Mouse (Mus musculus) lung, postnatal 0 days (tissue): ENCODE data around the gene Hspa12a. TPM values are rescaled to one million over a fixed set of nuclear protein-coding genes. Genes with fewer than 3 reads are reported as not detected.
A peak's percentile ranks its signal among the peaks of the same experiment; 100 is the strongest.

Experiments
- ATAC-seq: fragments of 200-750 bp; cut with Nextera tagmentation; 2 replicates; pipeline ENCODE4 v1.8.0; 2017; ENCODE audit warnings: moderate library complexity
- DNase-seq: peaks from one replicate; pipeline ENCODE4 v3.0.0-alpha.2; 2016; ENCODE audit warnings: low spot score
- H3K27ac ChIP-seq: fragments of 300-500 bp; sonication (generic); 2 replicates; pipeline ENCODE4 v1.5.1; 2014; ENCODE audit warnings: antibody characterized with exemption, mild to moderate bottlenecking, low read length, mixed read lengths
- H3K27me3 ChIP-seq: fragments of 300-500 bp; sonication (generic); replicated peaks from 2 replicates; pipeline ENCODE4 v1.6.1; 2014; ENCODE audit warnings: low read length, mixed read lengths; ENCODE audit not compliant: insufficient read depth
- H3K36me3 ChIP-seq: fragments of 300-500 bp; sonication (generic); 2 replicates; pipeline ENCODE4 v1.6.1; 2014; ENCODE audit warnings: low read length, mixed read lengths; ENCODE audit not compliant: insufficient read depth
- H3K4me1 ChIP-seq: fragments of 300-500 bp; sonication (generic); 2 replicates; pipeline ENCODE4 v1.6.1; 2014; ENCODE audit warnings: antibody characterized with exemption, low read depth, low read length, mixed read lengths; ENCODE audit not compliant: insufficient read depth
- H3K4me2 ChIP-seq: fragments of 300-500 bp; sonication (generic); replicated peaks from 2 replicates; pipeline ENCODE4 v1.6.1; 2014; ENCODE audit warnings: low read depth, mild to moderate bottlenecking, low read length, moderate library complexity, mixed read lengths
- H3K4me3 ChIP-seq: fragments of 300-500 bp; sonication (generic); 2 replicates; pipeline ENCODE4 v1.5.1; 2014; ENCODE audit warnings: low read depth, low read length
- H3K9ac ChIP-seq: fragments of 300-500 bp; sonication (generic); replicated peaks from 2 replicates; pipeline ENCODE4 v1.6.1; 2014; ENCODE audit warnings: low read depth, mild to moderate bottlenecking
- H3K9me3 ChIP-seq: fragments of 300-500 bp; sonication (generic); 2 replicates; pipeline ENCODE4 v1.6.1; 2016; ENCODE audit warnings: low read length, mixed read lengths
- CTCF ChIP-seq: IDR thresholded peaks from 2 replicates; pipeline ENCODE4 v1.5.1; 2016; ENCODE audit warnings: antibody characterized with exemption, mild to moderate bottlenecking
- EP300 ChIP-seq: IDR thresholded peaks from 2 replicates; pipeline ENCODE4 v1.6.1; 2016; ENCODE audit warnings: antibody characterized with exemption, mild to moderate bottlenecking, control low read depth
- WGBS: fragments of 180-500 bp; shearing (Covaris S2); extraction: QIAGEN DNeasy Blood & Tissue Kit; methylation state at CpG from one replicate; pipeline ENCODE4 v1.1.7; 2014; 5-methylcytosine and 5-hydroxymethylcytosine counted together
- polyA plus RNA-seq: library from polyadenylated mRNA; unstranded; fragments of >200 nt; fragmentation: Nextera tagmentation; extraction: Ambion mirVana; gene quantifications from 2 replicates; pipeline ENCODE4 v1.2.1, GENCODE M21; 2015

The Hspa12a gene
- polyA plus RNA-seq = 3.3 and 3.9 TPM in 2 replicates

GRCm38 (mm10) chr19:58942841-58943828 is at the start of gene Hspa12a, which contains the start of gene Eno4:
Gene Hspa12a (minus strand): TSS chr19:58943654.
Gene Eno4 (plus strand): TSS chr19:58943425.
- H3K27ac ChIP-seq = no peak within 1 kb of the TSS
- H3K36me3 ChIP-seq = no peaks in the 10 kb centered on the region
- no peak for TF ChIP-seq CTCF
- no peak for TF ChIP-seq EP300
- H3K4me1 ChIP-seq = no peaks in the 10 kb centered on the region
- no peaks in the 10 kb centered on the region for H3K9me3 ChIP-seq
- peak within 1 kb of the TSS; percentile 70 for H3K9ac ChIP-seq
- peak; percentile 98 for ATAC-seq
- peak within 1 kb of the TSS; percentile 55 for H3K4me3 ChIP-seq
- H3K4me2 ChIP-seq = peak within 1 kb of the TSS; percentile 79
- peak; percentile 96 for DNase-seq
- WGBS = 1% methylated on average over 63 of the region's 65 CpGs
- H3K27me3 ChIP-seq = no peaks in the 10 kb centered on the region

GRCm38 (mm10) chr19:58981571-58981970 is 38.1 kb upstream of the Hspa12a start:
- Histone ChIP-seq H3K27ac (no peak overlapping the region), H3K9me3 (no peaks in the 10 kb centered on the region), H3K4me1 (no peaks in the 10 kb centered on the region), H3K4me2 (no peak overlapping the region), H3K4me3 (no peak overlapping the region), H3K27me3 (no peaks in the 10 kb centered on the region), H3K36me3 (no peaks in the 10 kb centered on the region), H3K9ac (no peak overlapping the region)
- WGBS = 49% methylated on average over 9 of the region's 9 CpGs
- TF ChIP-seq EP300 = no peak
- ATAC-seq (no peak), DNase-seq (no peak)

GRCm38 (mm10) chr19:58980056-58980440 is 36.6 kb upstream of the Hspa12a start:
- ATAC-seq (no peak), DNase-seq (no peak)
- H3K27ac ChIP-seq = no peak overlapping the region
- no peaks in the 10 kb centered on the region for H3K36me3 ChIP-seq
- H3K4me2 ChIP-seq = no peak overlapping the region; the same call in 1 of the 2 replicates
- 0 out of 2 replicates have a peak overlapping the region, but pooled peaks have one; percentile 4 for H3K4me3 ChIP-seq
- H3K9me3 ChIP-seq = no peaks in the 10 kb centered on the region
- no peaks in the 10 kb centered on the region for H3K27me3 ChIP-seq
- no peaks in the 10 kb centered on the region for H3K4me1 ChIP-seq
- no peak for TF ChIP-seq EP300
- TF ChIP-seq CTCF = no peak
- WGBS = 67% methylated on average over 5 of the region's 5 CpGs
- H3K9ac ChIP-seq = no peak overlapping the region

- Histone ChIP-seq H3K9ac (no peak overlapping the region), H3K27ac (no peak overlapping the region), H3K4me2 (no peak overlapping the region; the same call in 1 of the 2 replicates), H3K36me3 (no peaks in the 10 kb centered on the region), H3K9me3 (no peaks in the 10 kb centered on the region), H3K4me3 (peak overlapping the region; percentile 4; the same call in 1 of the 2 replicates), H3K4me1 (no peaks in the 10 kb centered on the region), H3K27me3 (no peaks in the 10 kb centered on the region)
- TF ChIP-seq CTCF (no peak), EP300 (no peak)
- peak; percentile 10 for DNase-seq
- ATAC-seq = no peak
- 57% methylated on average over 13 of the region's 13 CpGs for WGBS
Observed at GRCm38 (mm10) chr19:58979436-58980055, 36.1 kb upstream of the Hspa12a start.

- 65% methylated on average over 11 of the region's 11 CpGs for WGBS
- Histone ChIP-seq H3K27ac (no peak overlapping the region), H3K4me1 (no peaks in the 10 kb centered on the region), H3K4me3 (no peak overlapping the region), H3K36me3 (no peaks in the 10 kb centered on the region), H3K27me3 (no peaks in the 10 kb centered on the region), H3K4me2 (no peak overlapping the region), H3K9ac (no peak overlapping the region), H3K9me3 (no peaks in the 10 kb centered on the region)
- TF ChIP-seq CTCF = no peak
- no peak for TF ChIP-seq EP300
- ATAC-seq (no peak), DNase-seq (no peak)
Observed at GRCm38 (mm10) chr19:58978401-58979171, 35.1 kb upstream of the Hspa12a start.
